Mouse (Mus musculus): ENCODE results near the gene Flywch1.

DNA sequence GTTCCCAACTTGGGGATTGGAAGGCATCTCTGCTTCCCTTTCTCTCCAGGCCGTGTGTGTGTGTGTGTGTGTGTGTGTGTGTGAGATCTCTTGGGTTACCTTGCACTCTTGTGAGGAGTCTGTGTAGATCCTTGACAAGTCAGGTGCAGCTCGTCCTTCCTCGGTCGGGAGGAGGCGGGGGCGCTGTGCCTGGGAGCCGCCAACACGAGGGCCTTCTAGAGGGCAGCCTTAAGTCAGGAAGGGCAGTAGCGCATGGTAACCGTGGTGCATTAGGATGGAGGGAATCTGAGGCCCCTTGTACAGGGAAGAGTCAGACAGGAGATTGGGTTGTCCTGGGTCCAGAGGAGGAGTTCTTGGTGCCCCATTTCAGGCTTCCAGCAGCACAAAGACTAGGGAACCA, 4.8 kb upstream of the Flywch1 start:
- no peak for TF ChIP-seq GATA1 (IDR thresholded peaks at IDR 0.05; ENCODE audit: low read length)
- TF ChIP-seq TAL1 (IDR thresholded peaks at IDR 0.05; ENCODE audit: low read length), result no peak
